Mouse (Mus musculus) kidney, adult 10 weeks (tissue): ENCODE measurements around the gene Vmn1r229. TPM values are rescaled to one million over a fixed set of nuclear protein-coding genes. Genes with fewer than 3 reads are reported as not detected.

Experiments used
- polyA plus RNA-seq: library from polyadenylated mRNA; stranded (reverse); fragments of 350-450 nt; fragmentation: Illumina TruSeq; extraction: RNeasy Lipid Tissue Mini Kit (QIAGEN cat#74804); gene quantifications from one replicate; pipeline ENCODE4 v1.2.3, GENCODE M21; 2014; ENCODE audit warnings: low read depth, low replicate concordance

The Vmn1r229 gene
- not detected for polyA plus RNA-seq

GRCm38 (mm10) chr17:20811255-20811654 lies at the start of gene Vmn1r229:
Vmn1r229 (plus strand) TSS chr17:20811555.

GRCm38 (mm10) chr17:20786057-20786456 lies 25.3 kb upstream of the Vmn1r229 start, which contains the start of gene Vmn1r228:
Vmn1r228 (minus strand) TSS chr17:20786157.

GRCm38 (mm10) chr17:20840144-20840543 lies 28.8 kb downstream of the Vmn1r229 start, which contains the start of gene Vmn1r230:
Vmn1r230 (plus strand) TSS chr17:20840444.

Other genes starting within 250 kb of the Vmn1r229 start
- not detected for gene Vmn2r109, start 246.8 kb upstream of the Vmn1r229 start, polyA plus RNA-seq
- gene Vmn2r110, start 215.1 kb upstream of the Vmn1r229 start, polyA plus RNA-seq = not detected
- gene Fpr-rs3, start 186.7 kb upstream of the Vmn1r229 start, polyA plus RNA-seq = not detected
- gene Vmn1r226, start 128.7 kb upstream of the Vmn1r229 start, polyA plus RNA-seq = not detected
- gene Vmn1r227, start 81.7 kb upstream of the Vmn1r229 start, polyA plus RNA-seq = not detected
- not detected for gene Vmn1r228, start 25.4 kb upstream of the Vmn1r229 start, polyA plus RNA-seq
- gene Vmn1r230, start 28.9 kb downstream of the Vmn1r229 start, polyA plus RNA-seq = not detected
- not detected for gene Vmn1r231, start 93.5 kb downstream of the Vmn1r229 start, polyA plus RNA-seq
- not detected for gene Vmn1r232, start 108.2 kb downstream of the Vmn1r229 start, polyA plus RNA-seq
- gene Ppp2r1a, start 133.8 kb downstream of the Vmn1r229 start, polyA plus RNA-seq = 29.4 TPM
- not detected for gene Vmn1r233, start 184.9 kb downstream of the Vmn1r229 start, polyA plus RNA-seq
- gene Zfp160, start 197.3 kb downstream of the Vmn1r229 start, polyA plus RNA-seq = 36.9 TPM